Mouse (Mus musculus): ENCODE measurements around the gene Pcnx.

The Pcnx gene

DNA sequence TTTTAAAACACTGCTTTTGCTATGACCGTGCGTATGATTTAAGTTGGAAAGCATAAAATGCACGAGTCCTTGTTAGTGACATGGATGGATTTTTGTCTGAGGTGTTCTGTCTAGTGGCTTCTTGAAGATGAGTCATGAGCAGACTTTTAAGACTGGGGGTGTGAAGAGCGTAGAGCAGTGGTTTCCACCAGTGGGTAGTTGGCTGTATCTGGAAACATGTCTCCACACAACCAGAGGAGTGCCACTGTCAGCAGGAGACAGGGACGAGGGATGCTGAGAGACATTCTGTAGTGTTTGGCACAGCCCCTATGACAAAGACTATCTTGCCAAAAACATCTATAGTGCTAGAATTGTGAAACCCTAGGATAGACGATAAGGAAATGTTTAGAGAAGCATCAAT is 89.2 kb downstream of the Pcnx start:
- no peak for TF ChIP-seq GATA4 (IDR thresholded peaks at IDR 0.05; ENCODE audit: insufficient replicate concordance, low read length)

DNA sequence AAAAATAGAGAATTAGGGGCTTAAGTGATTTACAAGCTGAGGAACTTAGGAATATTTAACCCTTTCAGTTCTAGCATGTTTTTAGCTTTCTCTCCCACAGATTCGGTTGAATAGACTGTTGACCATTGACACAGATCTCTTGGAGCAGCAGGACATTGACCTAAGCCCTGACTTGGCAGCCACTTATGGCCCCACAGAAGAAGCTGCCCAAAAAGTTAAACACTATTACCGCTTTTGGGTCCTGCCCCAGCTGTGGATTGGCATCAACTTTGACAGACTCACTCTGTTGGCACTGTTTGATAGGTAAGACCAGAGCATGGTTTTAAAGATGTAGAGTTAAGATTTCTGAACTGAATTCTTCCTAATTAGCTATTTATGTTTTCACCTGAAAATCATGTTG is 90.2 kb downstream of the Pcnx start:
- TF ChIP-seq GATA4 (IDR thresholded peaks at IDR 0.05; ENCODE audit: insufficient replicate concordance, low read length), result no peak

DNA sequence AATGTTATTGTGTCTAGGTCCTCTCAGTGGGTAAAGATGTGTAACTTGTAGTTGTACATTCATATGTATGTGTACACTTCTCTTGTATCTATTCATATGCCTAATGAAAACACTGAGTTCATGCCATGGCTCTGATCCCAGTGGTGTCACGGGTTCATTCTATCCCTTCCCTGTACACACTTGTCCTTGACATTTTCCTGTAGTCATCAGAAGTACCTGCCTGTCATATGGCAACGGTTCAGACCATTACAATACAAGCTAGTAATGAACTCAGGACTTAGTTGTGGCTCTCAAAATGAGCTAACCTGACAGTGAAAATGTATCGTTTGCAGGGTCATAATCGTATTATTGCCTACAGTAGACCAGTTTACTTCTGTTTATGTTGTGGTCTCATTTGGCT is 98.5 kb downstream of the Pcnx start:
- TF ChIP-seq GATA4 (IDR thresholded peaks at IDR 0.05; ENCODE audit: insufficient replicate concordance, low read length), result no peak

DNA sequence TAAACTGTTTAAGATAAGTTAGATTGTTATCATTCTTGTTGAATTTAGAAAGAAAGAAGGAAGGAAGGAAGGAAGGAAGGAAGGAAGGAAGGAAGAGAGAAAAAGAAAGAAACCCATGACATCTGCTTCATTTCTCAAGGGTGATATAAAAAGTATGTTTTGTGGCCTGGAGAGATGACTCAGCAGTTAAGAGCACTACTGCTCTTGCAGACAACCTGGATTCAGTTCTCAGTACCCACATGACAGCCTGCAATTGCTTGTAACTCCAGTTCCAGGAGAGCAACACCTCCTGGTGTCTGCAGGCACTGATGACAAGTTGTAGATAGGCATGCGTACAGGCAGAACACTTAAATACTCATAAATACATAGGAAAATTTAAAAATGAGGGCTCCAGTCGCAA is 105.6 kb downstream of the Pcnx start:
- TF ChIP-seq GATA4 (IDR thresholded peaks at IDR 0.05; ENCODE audit: insufficient replicate concordance, low read length), result no peak

DNA sequence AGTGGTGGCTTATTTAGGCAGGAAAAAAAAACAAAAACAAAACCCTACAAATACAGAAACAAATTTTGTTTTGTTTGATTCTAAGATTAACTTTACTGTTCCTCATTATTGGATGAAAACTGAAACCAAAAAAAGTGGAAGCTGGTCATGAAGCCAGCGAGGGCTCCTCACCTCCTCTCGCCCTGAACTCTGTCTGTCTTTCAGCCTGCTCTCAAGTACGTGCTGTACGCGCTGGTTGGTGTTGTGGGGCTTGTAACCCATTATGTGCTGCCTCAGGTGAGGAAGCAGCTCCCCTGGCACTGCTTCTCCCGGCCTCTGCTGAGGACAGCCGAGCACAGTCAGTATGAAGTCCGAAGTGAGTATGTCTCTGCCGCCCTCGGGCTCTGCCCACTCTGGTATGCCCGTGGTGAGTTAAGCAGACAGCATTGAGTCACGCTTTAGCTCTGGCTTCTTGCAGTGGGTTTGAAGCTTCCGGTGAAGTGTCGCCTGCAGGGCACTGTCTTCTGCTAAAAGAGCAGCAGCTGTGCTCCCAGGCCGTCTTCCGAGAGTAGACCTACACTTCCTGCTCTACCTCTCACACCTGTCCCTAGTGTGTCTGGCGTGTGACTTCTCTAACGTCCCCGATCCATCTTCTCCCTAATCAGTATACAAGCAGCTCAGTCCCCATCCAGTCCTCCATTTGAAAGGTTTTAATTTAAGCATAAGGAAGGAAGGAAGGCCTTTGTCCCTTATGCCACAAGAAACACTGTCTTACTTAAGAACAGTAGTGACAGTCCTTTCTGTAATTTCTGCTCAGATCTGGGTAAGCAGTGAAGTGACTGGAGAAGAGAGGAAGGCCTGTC is 111.4 kb downstream of the Pcnx start:
- no peak for TF ChIP-seq GATA4 (IDR thresholded peaks at IDR 0.05; ENCODE audit: insufficient replicate concordance, low read length)

- no peak for TF ChIP-seq GATA4 (IDR thresholded peaks at IDR 0.05; ENCODE audit: insufficient replicate concordance, low read length)
Observed at GRCm38 (mm10) chr12:81971884-81972362, 112.1 kb downstream of the Pcnx start.

GRCm38 (mm10) chr12:81974806-81975205 is 115.0 kb downstream of the Pcnx start:
- TF ChIP-seq GATA4 (IDR thresholded peaks at IDR 0.05; ENCODE audit: insufficient replicate concordance, low read length), result no peak

DNA sequence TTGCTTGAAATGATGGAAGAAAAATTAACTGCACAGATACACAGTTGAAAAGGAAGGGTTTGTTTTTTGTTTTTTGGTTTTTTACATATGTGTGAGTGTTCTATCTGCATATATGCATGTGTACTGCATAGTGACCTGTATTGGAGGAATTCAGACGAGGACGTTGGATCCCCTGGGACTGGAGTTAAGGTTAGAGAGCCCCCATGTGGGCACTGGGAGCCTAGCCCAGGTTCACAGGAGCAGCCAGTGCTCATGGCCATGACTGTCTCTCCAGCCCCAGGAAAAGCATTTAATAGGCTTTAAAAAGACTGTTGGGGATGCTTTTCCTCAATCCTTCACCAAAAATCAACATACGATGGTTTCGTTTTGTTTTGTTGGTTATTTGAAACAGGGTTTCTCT is 117.5 kb downstream of the Pcnx start:
- no peak for TF ChIP-seq GATA4 (IDR thresholded peaks at IDR 0.05; ENCODE audit: insufficient replicate concordance, low read length)

GRCm38 (mm10) chr12:81979312-81979711 is 119.5 kb downstream of the Pcnx start:
- no peak for TF ChIP-seq GATA4 (IDR thresholded peaks at IDR 0.05; ENCODE audit: insufficient replicate concordance, low read length)

DNA sequence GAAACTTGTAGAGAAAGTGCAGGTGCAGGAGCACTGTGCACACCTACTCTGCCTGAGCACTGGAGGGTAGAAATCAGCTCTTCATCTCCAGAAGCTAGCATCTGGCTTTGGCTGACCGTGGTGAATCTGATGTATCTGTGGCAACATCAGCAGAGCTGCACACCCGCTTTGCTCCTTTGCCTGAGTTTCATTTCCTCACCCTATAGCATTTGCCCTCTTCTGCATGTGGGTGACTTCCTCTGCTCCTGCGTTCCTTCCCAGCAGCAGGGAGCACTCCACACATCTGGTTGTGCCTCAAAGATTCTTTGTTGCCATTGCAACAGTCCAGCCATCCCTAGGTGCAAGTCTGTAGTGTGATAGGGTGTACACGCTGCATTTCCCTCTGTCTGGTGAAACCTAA is 132.3 kb downstream of the Pcnx start:
- TF ChIP-seq GATA4 (IDR thresholded peaks at IDR 0.05; ENCODE audit: insufficient replicate concordance, low read length), result no peak

GRCm38 (mm10) chr12:81992996-81993395 is 133.2 kb downstream of the Pcnx start:
- no peak for TF ChIP-seq GATA4 (IDR thresholded peaks at IDR 0.05; ENCODE audit: insufficient replicate concordance, low read length)

GRCm38 (mm10) chr12:81994911-81995667 is 135.3 kb downstream of the Pcnx start:
- no peak for TF ChIP-seq GATA4 (IDR thresholded peaks at IDR 0.05; ENCODE audit: insufficient replicate concordance, low read length)

DNA sequence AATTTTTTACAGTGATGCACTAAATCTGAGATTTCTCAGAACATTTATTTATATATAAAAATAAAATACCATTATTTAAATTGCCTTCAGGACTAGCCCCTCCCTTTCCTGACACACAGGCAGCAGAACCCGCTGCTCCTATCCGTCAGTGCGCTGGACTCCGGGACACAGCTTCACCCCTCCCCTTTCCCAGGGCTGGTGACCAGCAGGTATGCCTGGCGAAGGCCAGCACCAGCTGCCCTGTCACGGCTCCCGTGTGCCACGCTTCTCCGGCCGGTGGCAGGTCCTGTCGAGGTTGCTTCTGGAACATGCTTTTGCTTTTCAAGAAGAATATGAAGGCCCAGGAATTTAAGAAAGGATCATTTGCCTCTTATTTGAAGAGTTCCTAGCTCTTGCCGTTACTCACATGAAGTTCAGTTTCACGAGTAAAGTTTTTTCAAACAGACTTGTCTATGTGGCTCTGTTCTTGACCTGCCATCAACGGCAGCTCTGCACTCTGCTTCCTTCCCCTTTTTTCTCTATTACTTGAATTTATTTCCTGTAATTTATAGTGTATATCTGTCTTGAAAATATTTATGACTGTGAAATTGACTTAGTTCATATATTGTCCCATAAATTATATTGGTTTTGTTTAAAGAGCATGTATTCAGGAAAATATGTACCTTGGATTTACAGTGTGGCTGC is 137.0 kb downstream of the Pcnx start:
- TF ChIP-seq GATA4 (IDR thresholded peaks at IDR 0.05; ENCODE audit: insufficient replicate concordance, low read length), result no peak

- no peak for TF ChIP-seq GATA4 (IDR thresholded peaks at IDR 0.05; ENCODE audit: insufficient replicate concordance, low read length)
Observed at GRCm38 (mm10) chr12:81997497-81997896, 137.7 kb downstream of the Pcnx start.
